Mouse (Mus musculus): Measurements from ENCODE around the gene Gm43191. TPM values are rescaled to one million over a fixed set of nuclear protein-coding genes. Genes with fewer than 3 reads are reported as not detected.
"Not testable (repeated sequence)": the region's sequence is repeated elsewhere in the genome, so short reads cannot be mapped to it uniquely, and the experiment has no call there.

The Gm43191 gene
- polyA plus RNA-seq, 1 experiment from 2014 or later = not detected

- Histone ChIP-seq H3K9me3 (replicated peaks; ENCODE audit: low read length) (no peaks in the 10 kb centered on the region), H3K36me3 (ENCODE audit: insufficient read depth, low read length) (no peaks in the 10 kb centered on the region), H3K4me3 (replicated peaks; ENCODE audit: low read depth, low read length) (no peak overlapping the region), H3K4me1 (replicated peaks; ENCODE audit: insufficient read depth, low read length) (no peaks in the 10 kb centered on the region; the same call in 1 of the 2 replicates), H3K9ac (ENCODE audit: low read depth, low read length) (no peak overlapping the region), H3K27ac (no peak overlapping the region), H3K27me3 (ENCODE audit: insufficient read depth, low read length) (no peaks in the 10 kb centered on the region), H3K4me2 (ENCODE audit: low read length) (no peak overlapping the region)
- no peak for TF ChIP-seq CTCF (IDR thresholded peaks at IDR 0.05; ENCODE audit: low read depth)
- DNase-seq (ENCODE audit: low spot score) = no peak
- 77% methylated on average over 7 of the region's 7 CpGs for WGBS
- ATAC-seq (replicated peaks; ENCODE audit: low FRiP score, low read depth) = no peak
Measured at GRCm38 (mm10) chr3:116656184-116656965, 24.7 kb downstream of the Gm43191 start.

- WGBS = 95% methylated on average over 11 of the region's 11 CpGs
- H3K27me3 ChIP-seq (ENCODE audit: insufficient read depth, low read length); H3K4me2 ChIP-seq (ENCODE audit: low read length); H3K9me3 ChIP-seq (replicated peaks; ENCODE audit: low read length); H3K4me1 ChIP-seq (replicated peaks; ENCODE audit: insufficient read depth, low read length); H3K4me3 ChIP-seq (replicated peaks; ENCODE audit: low read depth, low read length); H3K36me3 ChIP-seq (ENCODE audit: insufficient read depth, low read length); ATAC-seq (replicated peaks; ENCODE audit: low FRiP score, low read depth); DNase-seq (ENCODE audit: low spot score); H3K27ac ChIP-seq; H3K9ac ChIP-seq (ENCODE audit: low read depth, low read length): not testable (repeated sequence)
Measured at GRCm38 (mm10) chr3:116654051-116654450, 27.0 kb downstream of the Gm43191 start.

GRCm38 (mm10) chr3:116653278-116653945 is 27.6 kb downstream of the Gm43191 start:
- H3K9ac ChIP-seq (ENCODE audit: low read depth, low read length) = no peak overlapping the region
- DNase-seq (ENCODE audit: low spot score) (no peak), ATAC-seq (replicated peaks; ENCODE audit: low FRiP score, low read depth) (no peak)
- no peak overlapping the region for H3K4me3 ChIP-seq (replicated peaks; ENCODE audit: low read depth, low read length)
- no peak overlapping the region for H3K27ac ChIP-seq
- 71% methylated on average over 5 of the region's 5 CpGs for WGBS
- peaks cover 7% of the 10 kb centered on the region; the same call in 1 of the 2 replicates for H3K36me3 ChIP-seq (ENCODE audit: insufficient read depth, low read length)
- no peaks in the 10 kb centered on the region for H3K27me3 ChIP-seq (ENCODE audit: insufficient read depth, low read length)
- H3K4me1 ChIP-seq (replicated peaks; ENCODE audit: insufficient read depth, low read length) = no peaks in the 10 kb centered on the region
- H3K4me2 ChIP-seq (ENCODE audit: low read length) = no peak overlapping the region
- TF ChIP-seq CTCF (IDR thresholded peaks at IDR 0.05; ENCODE audit: low read depth) = no peak
- H3K9me3 ChIP-seq (replicated peaks; ENCODE audit: low read length) = no peaks in the 10 kb centered on the region

GRCm38 (mm10) chr3:116652033-116652446 is 29.0 kb downstream of the Gm43191 start:
- H3K27me3 ChIP-seq (ENCODE audit: insufficient read depth, low read length) = no peaks in the 10 kb centered on the region
- no peak overlapping the region for H3K4me3 ChIP-seq (replicated peaks; ENCODE audit: low read depth, low read length)
- no peak overlapping the region for H3K9ac ChIP-seq (ENCODE audit: low read depth, low read length)
- no peaks in the 10 kb centered on the region for H3K9me3 ChIP-seq (replicated peaks; ENCODE audit: low read length)
- H3K27ac ChIP-seq = no peak overlapping the region
- DNase-seq (ENCODE audit: low spot score) (no peak), ATAC-seq (replicated peaks; ENCODE audit: low FRiP score, low read depth) (no peak)
- H3K4me1 ChIP-seq (replicated peaks; ENCODE audit: insufficient read depth, low read length) = no peaks in the 10 kb centered on the region
- no peak overlapping the region for H3K4me2 ChIP-seq (ENCODE audit: low read length)
- TF ChIP-seq CTCF (IDR thresholded peaks at IDR 0.05; ENCODE audit: low read depth) = no peak
- H3K36me3 ChIP-seq (ENCODE audit: insufficient read depth, low read length) = peaks cover 10% of the 10 kb centered on the region; the same call in 1 of the 2 replicates
- 70% methylated on average over 3 of the region's 3 CpGs for WGBS

GRCm38 (mm10) chr3:116650698-116651097 is 30.4 kb downstream of the Gm43191 start:
- no peak for DNase-seq (ENCODE audit: low spot score)
- no peak overlapping the region for H3K9ac ChIP-seq (ENCODE audit: low read depth, low read length)
- no peak for TF ChIP-seq CTCF (IDR thresholded peaks at IDR 0.05; ENCODE audit: low read depth)
- peaks cover 18% of the 10 kb centered on the region; the same call in 1 of the 2 replicates for H3K36me3 ChIP-seq (ENCODE audit: insufficient read depth, low read length)
- H3K4me2 ChIP-seq (ENCODE audit: low read length) = no peak overlapping the region
- H3K27ac ChIP-seq = no peak overlapping the region
- 96% methylated on average over 9 of the region's 9 CpGs for WGBS
- H3K27me3 ChIP-seq (ENCODE audit: insufficient read depth, low read length) = no peaks in the 10 kb centered on the region
- no peak overlapping the region for H3K4me3 ChIP-seq (replicated peaks; ENCODE audit: low read depth, low read length)
- no peaks in the 10 kb centered on the region for H3K4me1 ChIP-seq (replicated peaks; ENCODE audit: insufficient read depth, low read length)
- H3K9me3 ChIP-seq (replicated peaks; ENCODE audit: low read length) = no peaks in the 10 kb centered on the region
- no peak for ATAC-seq (replicated peaks; ENCODE audit: low FRiP score, low read depth)

- no peak for DNase-seq (ENCODE audit: low spot score)
- H3K27ac ChIP-seq = no peak overlapping the region
- no peaks in the 10 kb centered on the region for H3K4me1 ChIP-seq (replicated peaks; ENCODE audit: insufficient read depth, low read length)
- no peaks in the 10 kb centered on the region for H3K27me3 ChIP-seq (ENCODE audit: insufficient read depth, low read length)
- no peaks in the 10 kb centered on the region for H3K9me3 ChIP-seq (replicated peaks; ENCODE audit: low read length)
- no peak for TF ChIP-seq CTCF (IDR thresholded peaks at IDR 0.05; ENCODE audit: low read depth)
- peaks cover 28% of the 10 kb centered on the region; the same call in 1 of the 2 replicates for H3K36me3 ChIP-seq (ENCODE audit: insufficient read depth, low read length)
- no peak overlapping the region for H3K4me2 ChIP-seq (ENCODE audit: low read length)
- no peak overlapping the region for H3K9ac ChIP-seq (ENCODE audit: low read depth, low read length)
- ATAC-seq (replicated peaks; ENCODE audit: low FRiP score, low read depth) = no peak
- 96% methylated on average over 7 of the region's 7 CpGs for WGBS
- H3K4me3 ChIP-seq (replicated peaks; ENCODE audit: low read depth, low read length) = no peak overlapping the region
Measured at GRCm38 (mm10) chr3:116648805-116649204, 32.3 kb downstream of the Gm43191 start.
